Mouse (Mus musculus) CH12.LX (cell line): ENCODE measurements around the gene Alox12b. TPM values are rescaled to one million over a fixed set of nuclear protein-coding genes. Genes with fewer than 3 reads are reported as not detected.

ENCODE experiments used
- DNase-seq: peaks from one replicate; pipeline ENCODE4 v3.0.0-alpha.2; 2013; ENCODE audit errors: extremely low read depth
- H3K27ac ChIP-seq: 2 replicates; pipeline ENCODE4 v1.5.1; 2012; ENCODE audit warnings: low read depth, mild to moderate bottlenecking, control low read depth, moderate library complexity; ENCODE audit not compliant: insufficient read depth
- H3K27me3 ChIP-seq: replicated peaks from 2 replicates; pipeline ENCODE3; 2012; ENCODE audit warnings: inconsistent platforms
- H3K36me3 ChIP-seq, 2 experiments: replicated peaks in 1 of 2; 2 replicates each; pipeline versions ENCODE3 to v1.6.1; 2012; ENCODE audit warnings: inconsistent platforms in 1 of 2, low read length in 1 of 2, mild to moderate bottlenecking in 1 of 2, mixed read lengths in 1 of 2, moderate library complexity in 1 of 2; ENCODE audit not compliant: control insufficient read depth in 1 of 2, insufficient read depth in 1 of 2
- H3K4me1 ChIP-seq, 2 experiments: 2 replicates each; pipeline ENCODE4 v1.6.1; 2012; ENCODE audit warnings: inconsistent platforms in 1 of 2, moderate library complexity in 1 of 2; ENCODE audit not compliant: insufficient read depth in 2 of 2, control insufficient read depth in 1 of 2
- H3K4me2 ChIP-seq: 2 replicates; pipeline ENCODE4 v1.6.1; 2012; ENCODE audit warnings: low read depth, mild to moderate bottlenecking, control low read depth; ENCODE audit not compliant: poor library complexity, insufficient read depth, severe bottlenecking
- H3K4me3 ChIP-seq, 3 experiments: fragments of 150-350 bp in 1 of 3; sonication (generic) in 1 of 3; replicated peaks in 1 of 3; 2 replicates each; pipeline versions ENCODE3 to v1.5.1; 2011 to 2012; ENCODE audit warnings: low read depth in 2 of 3, low read length in 2 of 3, mild to moderate bottlenecking in 2 of 3, moderate library complexity in 2 of 3, control low read depth in 1 of 3, improper control_type of control experiment in 1 of 3, inconsistent platforms in 1 of 3, mixed read lengths in 1 of 3; ENCODE audit not compliant: poor library complexity in 1 of 3
- H3K79me2 ChIP-seq: replicated peaks from 2 replicates; pipeline ENCODE4 v1.6.1; 2012; ENCODE audit warnings: mild to moderate bottlenecking, moderate library complexity; ENCODE audit not compliant: control insufficient read depth, poor library complexity, insufficient read depth, severe bottlenecking; ENCODE audit errors: extremely low read depth
- H3K9ac ChIP-seq: 2 replicates; pipeline ENCODE4 v1.6.1; 2012; ENCODE audit warnings: low read depth, mild to moderate bottlenecking, control low read depth, moderate library complexity; ENCODE audit not compliant: insufficient read depth
- H3K9me3 ChIP-seq: replicated peaks from 2 replicates; pipeline ENCODE3; 2012; ENCODE audit warnings: low read length, inconsistent platforms, mixed read lengths
- CHD2 ChIP-seq: IDR thresholded peaks from 2 replicates; pipeline ENCODE4 v1.6.1; 2011; ENCODE audit warnings: low read length, improper control_type of control experiment
- CTCF ChIP-seq, 2 experiments: IDR thresholded peaks in 1 of 2; conservative IDR thresholded peaks in 1 of 2; 2 replicates each; pipeline ENCODE4 v1.5.1; 2011 to 2012; ENCODE audit warnings: low read depth in 2 of 2, low read length in 2 of 2, improper control_type of control experiment in 1 of 2, inconsistent platforms in 1 of 2, mild to moderate bottlenecking in 1 of 2, moderate library complexity in 1 of 2
- GABPA ChIP-seq: IDR thresholded peaks from 2 replicates; pipeline ENCODE4 v1.6.1; 2012; ENCODE audit warnings: low read depth, low read length, improper control_type of control experiment, inconsistent platforms; ENCODE audit not compliant: insufficient replicate concordance
- KAT2A ChIP-seq: IDR thresholded peaks from 2 replicates; pipeline ENCODE4 v1.6.1; 2012; ENCODE audit warnings: low read length, improper control_type of control experiment, inconsistent platforms; ENCODE audit not compliant: insufficient replicate concordance
- MAFK ChIP-seq: IDR thresholded peaks from 2 replicates; pipeline ENCODE4 v1.6.1; 2011; ENCODE audit warnings: low read length, improper control_type of control experiment; ENCODE audit not compliant: insufficient replicate concordance
- MAX ChIP-seq: IDR thresholded peaks from 2 replicates; pipeline ENCODE4 v1.6.1; 2011; ENCODE audit warnings: low read length, improper control_type of control experiment
- MXI1 ChIP-seq: IDR thresholded peaks from 2 replicates; pipeline ENCODE4 v1.6.1; 2011; ENCODE audit warnings: mild to moderate bottlenecking, low read depth, low read length, improper control_type of control experiment
- NELFE ChIP-seq: IDR thresholded peaks from 2 replicates; pipeline ENCODE4 v1.6.1; 2011; ENCODE audit warnings: low read depth, low read length, improper control_type of control experiment
- NRF1 ChIP-seq: IDR thresholded peaks from 2 replicates; pipeline ENCODE4 v1.6.1; 2014; ENCODE audit warnings: low read depth, mild to moderate bottlenecking, inconsistent platforms, low read length, improper control_type of control experiment, moderate library complexity
- PAX5 ChIP-seq: IDR thresholded peaks from 2 replicates; pipeline ENCODE4 v1.6.1; 2012; ENCODE audit warnings: low read length, inconsistent platforms, mixed read lengths
- POLR2A ChIP-seq: IDR thresholded peaks from 2 replicates; pipeline ENCODE4 v1.6.1; 2011; ENCODE audit warnings: low read depth, mild to moderate bottlenecking, improper control_type of control experiment, low read length
- RAD21 ChIP-seq: IDR thresholded peaks from 2 replicates; pipeline ENCODE4 v1.6.1; 2011; ENCODE audit warnings: low read depth, mild to moderate bottlenecking, low read length, improper control_type of control experiment, moderate library complexity
- SIN3A ChIP-seq: IDR thresholded peaks from 2 replicates; pipeline ENCODE4 v1.6.1; 2012; ENCODE audit warnings: low read length, improper control_type of control experiment, inconsistent platforms
- SMC3 ChIP-seq: IDR thresholded peaks from 2 replicates; pipeline ENCODE4 v1.6.1; 2011; ENCODE audit warnings: low read depth, low read length, improper control_type of control experiment
- TBP ChIP-seq: conservative IDR thresholded peaks from 2 replicates; pipeline ENCODE4 v1.6.1; 2011; ENCODE audit warnings: low read depth, low read length, improper control_type of control experiment
- TCF12 ChIP-seq: IDR thresholded peaks from 2 replicates; pipeline ENCODE4 v1.6.1; 2014; ENCODE audit warnings: low read depth, mild to moderate bottlenecking, inconsistent platforms, low read length, improper control_type of control experiment
- UBTF ChIP-seq: IDR thresholded peaks from 2 replicates; pipeline ENCODE4 v1.6.1; 2012; ENCODE audit warnings: low read depth, mild to moderate bottlenecking, inconsistent platforms, low read length, improper control_type of control experiment, moderate library complexity
- USF1 ChIP-seq: IDR thresholded peaks from 2 replicates; pipeline ENCODE4 v1.6.1; 2014; ENCODE audit warnings: low read depth, mild to moderate bottlenecking, inconsistent platforms, low read length, improper control_type of control experiment
- USF2 ChIP-seq: conservative IDR thresholded peaks from 2 replicates; pipeline ENCODE4 v1.6.1; 2011; ENCODE audit warnings: low read depth, low read length, improper control_type of control experiment
- ZC3H11A ChIP-seq: IDR thresholded peaks from 2 replicates; pipeline ENCODE4 v1.6.1; 2012; ENCODE audit warnings: low read depth, mild to moderate bottlenecking, inconsistent platforms, low read length, improper control_type of control experiment
- ZKSCAN1 ChIP-seq: IDR thresholded peaks from 2 replicates; pipeline ENCODE4 v1.6.1; 2012; ENCODE audit warnings: low read depth, inconsistent platforms, low read length, improper control_type of control experiment, borderline replicate concordance
- ZMIZ1 ChIP-seq: IDR thresholded peaks from 2 replicates; pipeline ENCODE4 v1.6.1; 2012; ENCODE audit warnings: low read depth, mild to moderate bottlenecking, inconsistent platforms, low read length, improper control_type of control experiment
- dilution Hi-C: fragments of 300-500 bp; cut with MboI; formaldehyde crosslinking; loops from 2 replicates; pipeline ENCODE4 v1.14.3; 2020; ENCODE audit warnings: low sequenced_read_pairs; ENCODE audit not compliant: extremely low pct_unique_long_range_greater_than_20kb, extremely low pct_ligation_motif_present
- in situ Hi-C: fragments of 300-500 bp; cut with MboI; formaldehyde crosslinking; loops from 3 replicates; pipeline ENCODE4 v1.14.3; 2019; ENCODE audit warnings: low sequenced_read_pairs, low pct_ligation_motif_present, low pct_unique_long_range_greater_than_20kb, mixed read lengths
- polyA plus RNA-seq: library from polyadenylated mRNA; unstranded; fragments of >175 nt; gene quantifications from 2 replicates; pipeline ENCODE4 v1.2.1, GENCODE M21; 2012; ENCODE audit warnings: low read depth; ENCODE audit not compliant: insufficient read length
- total RNA-seq, 2 experiments: library from RNA; depleted of rRNA; stranded (reverse); fragments of 300-350 nt in 1 of 2; fragments of >200 nt in 1 of 2; gene quantifications; 2 replicates each; pipeline ENCODE4 v1.2.3; 2012 to 2014

Gene Alox12b
- total and polyA plus RNA-seq, 3 experiments, result not detected

DNA sequence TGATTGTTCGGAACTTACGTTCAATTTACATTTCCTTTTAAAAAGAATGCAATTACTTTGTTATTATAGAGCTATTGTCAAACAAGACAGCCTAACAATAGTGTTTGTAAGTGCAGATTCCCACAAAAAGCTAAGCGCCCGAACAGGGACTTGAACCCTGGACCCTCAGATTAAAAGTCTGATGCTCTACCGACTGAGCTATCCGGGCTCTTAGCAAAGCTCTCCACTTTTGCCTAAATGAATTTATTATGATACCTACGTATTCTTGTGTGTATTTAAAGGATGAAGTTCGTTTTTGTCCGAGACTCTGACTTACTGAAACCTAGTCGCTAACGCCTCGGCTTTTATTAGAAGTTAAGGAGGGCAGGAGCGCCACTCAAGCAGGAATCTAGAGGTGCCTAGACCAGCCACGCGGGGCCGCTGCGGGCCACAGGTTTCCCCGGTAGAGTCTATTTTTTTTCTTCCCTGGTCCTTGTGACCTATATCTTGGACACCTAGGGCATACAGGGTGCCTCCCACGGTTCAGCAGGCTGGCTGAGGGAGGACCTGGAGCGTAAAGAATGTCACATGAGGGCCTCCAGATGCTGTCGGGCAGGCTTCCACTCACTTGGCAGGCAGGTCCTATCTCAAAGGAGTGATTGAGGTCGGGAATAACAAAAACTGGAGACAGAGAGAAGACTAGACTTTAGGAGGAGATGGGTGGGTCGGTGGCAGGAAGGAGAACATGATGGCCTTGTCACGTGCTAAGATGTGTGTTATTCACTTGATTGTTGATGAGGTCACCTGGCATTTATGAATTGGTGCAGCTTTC, 31.5 kb upstream of the Alox12b start (continued):
- TF ChIP-seq CHD2 (no peak), NELFE (no peak), SIN3A (no peak), ZKSCAN1 (no peak), ZMIZ1 (no peak), SMC3 (peak; percentile 72), PAX5 (no peak), UBTF (no peak), ZC3H11A (no peak), TCF12 (no peak), KAT2A (peak; percentile 91), USF2 (peak; percentile 22), MAFK (peak; percentile 99), POLR2A (no peak), RAD21 (peak; percentile 79), USF1 (no peak; the same call in 1 of the 2 replicates), MAX (peak; percentile 76; the same call in 1 of the 2 replicates), CTCF (conservative IDR thresholded peaks at IDR 0.05 in 1 of 2, IDR thresholded peaks at IDR 0.05 in 1 of 2; ENCODE audit: low read depth in 2 of 2, low read length in 2 of 2) (peak; percentile 32 to 92; a peak in 3 of 4 replicates), MXI1 (peak; percentile 84), NRF1 (peak; percentile 72), TBP (peak; percentile 99)

DNA sequence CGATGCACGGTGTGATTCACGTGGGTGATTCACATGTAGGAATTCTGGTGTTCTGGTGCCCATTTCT, 31.1 kb upstream of the Alox12b start, which contains the start of gene Aloxe3:
Gene Aloxe3 (plus strand): TSS at position 45 of the 67 bp plus-strand sequence.
- H3K36me3 ChIP-seq, result no peaks in the 10 kb centered on the region
- peak within 1 kb of the TSS; percentile 89 for H3K4me2 ChIP-seq
- dilution Hi-C loops, result no loop called here
- H3K9me3 ChIP-seq, result peaks cover 2% of the 10 kb centered on the region
- DNase-seq, result no peak
- peak within 1 kb of the TSS; percentile 62 to 78 (median 65) for H3K4me3 ChIP-seq
- peaks cover 67% of the 10 kb centered on the region for H3K27me3 ChIP-seq
- peaks cover 3 to 29% of the 10 kb centered on the region in 2 experiments for H3K4me1 ChIP-seq
- H3K79me2 ChIP-seq, result no peaks in the 10 kb centered on the region
- peak; percentile 12; the same call in 1 of the 2 replicates for TF ChIP-seq MXI1
- TF ChIP-seq GABPA, result no peak
- in situ Hi-C loops, result no loop called here
- H3K9ac ChIP-seq, result peak within 1 kb of the TSS; percentile 51; the same call in 1 of the 2 replicates
- H3K27ac ChIP-seq, result peak within 1 kb of the TSS; percentile 31
